Mouse (Mus musculus): Measurements from ENCODE around the gene Srrt. TPM values are rescaled to one million over a fixed set of nuclear protein-coding genes. Genes with fewer than 3 reads are reported as not detected.

Srrt gene
- total RNA-seq, 1 experiment: 350 TPM

DNA sequence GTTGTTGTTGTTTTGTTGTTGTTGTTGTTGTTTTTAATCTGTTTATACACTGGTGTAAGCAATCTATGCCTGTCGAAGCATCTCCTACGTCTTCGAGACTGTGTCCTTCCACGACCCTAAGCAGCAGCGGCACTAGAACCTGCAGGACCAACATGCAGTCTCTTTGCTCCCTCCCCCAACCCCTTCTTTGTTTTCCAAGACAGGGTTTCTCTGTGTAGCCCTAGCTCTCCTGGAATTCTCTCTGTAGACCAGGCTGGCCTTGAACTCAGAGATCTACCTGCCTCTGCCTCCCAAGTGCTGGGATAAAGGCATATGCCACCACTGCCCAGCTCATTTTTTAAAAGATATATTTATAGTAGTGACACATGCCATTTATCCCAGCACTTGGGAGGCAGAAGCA lies 35.9 kb upstream of the Srrt start:
- Histone ChIP-seq H3K36me3 (ENCODE audit: control insufficient read depth, insufficient read depth, low read length, poor library complexity, severe bottlenecking) (no peaks in the 10 kb centered on the region), H3K27ac (ENCODE audit: insufficient read depth, low read depth, low read length, poor library complexity, severe bottlenecking) (no peak overlapping the region), H3K4me3 (ENCODE audit: insufficient read depth in 1 of 2, low read depth in 1 of 2, low read length in 2 of 2, poor library complexity in 1 of 2, severe bottlenecking in 1 of 2) (no peak overlapping the region), H3K9ac (ENCODE audit: insufficient read depth, low read depth, low read length, poor library complexity, severe bottlenecking) (no peak overlapping the region), H3K4me1 (ENCODE audit: control insufficient read depth in 2 of 2, insufficient read depth in 2 of 2, low read length in 2 of 2, poor library complexity in 1 of 2) (peaks cover 3 to 17% of the 10 kb centered on the region in 2 experiments; a peak in 3 of 4 replicates), H3K9me3 (ENCODE audit: control insufficient read depth, insufficient read depth, low read depth, low read length) (no peaks in the 10 kb centered on the region)
- DNase-seq (ENCODE audit: low read depth, low spot score): no peak
- no peak for TF ChIP-seq HCFC1 (IDR thresholded peaks at IDR 0.05; ENCODE audit: borderline replicate concordance, insufficient read depth, low read length)
- TF ChIP-seq MAFK (IDR thresholded peaks at IDR 0.05; ENCODE audit: insufficient read depth, low read depth, low read length): no peak
- no peak for TF ChIP-seq ZNF384 (IDR thresholded peaks at IDR 0.05; ENCODE audit: low read depth, low read length)
- no peak for TF ChIP-seq CHD2 (IDR thresholded peaks at IDR 0.05; ENCODE audit: low read depth, low read length)
- no peak for TF ChIP-seq ZC3H11A (IDR thresholded peaks at IDR 0.05; ENCODE audit: borderline replicate concordance, low read depth, low read length)
- in situ Hi-C loops (cut with MboI; ENCODE audit: low sequenced_read_pairs in 2 of 2, unreplicated experiment in 2 of 2): no loop called here

DNA sequence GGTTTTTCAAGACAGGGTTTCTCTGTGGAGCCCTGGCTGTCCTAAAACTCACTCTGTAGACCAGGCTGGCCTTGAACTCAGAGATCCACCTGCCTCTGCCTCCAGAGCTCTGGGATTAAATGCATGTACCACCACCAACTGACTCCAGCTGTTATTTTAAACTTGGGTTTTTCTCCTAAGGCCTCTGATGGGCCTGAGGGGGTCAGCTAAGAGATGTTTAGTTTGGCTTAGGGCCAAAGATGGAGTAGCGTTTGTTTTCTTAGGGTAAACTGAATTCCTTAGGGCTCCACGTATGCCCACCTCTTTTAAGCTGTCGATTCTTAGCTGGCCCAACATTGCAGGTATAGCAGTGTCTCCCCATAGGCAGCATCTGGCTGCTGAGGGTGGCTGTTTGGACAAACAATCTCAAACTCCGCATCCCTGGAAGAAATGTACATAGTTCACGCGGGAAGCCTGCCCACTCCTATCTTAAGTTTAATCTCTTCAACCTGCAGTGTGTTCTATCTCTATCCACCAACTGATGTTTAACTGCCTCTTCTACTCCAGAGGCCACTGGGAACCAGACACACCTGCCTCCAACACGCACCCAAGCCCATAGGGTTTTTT lies 35.0 kb upstream of the Srrt start:
- no peak for TF ChIP-seq ZC3H11A (IDR thresholded peaks at IDR 0.05; ENCODE audit: borderline replicate concordance, low read depth, low read length)
- TF ChIP-seq CHD2 (IDR thresholded peaks at IDR 0.05; ENCODE audit: low read depth, low read length): no peak
- no peak for TF ChIP-seq ZNF384 (IDR thresholded peaks at IDR 0.05; ENCODE audit: low read depth, low read length)
- no peak for TF ChIP-seq MAFK (IDR thresholded peaks at IDR 0.05; ENCODE audit: insufficient read depth, low read depth, low read length)
- TF ChIP-seq HCFC1 (IDR thresholded peaks at IDR 0.05; ENCODE audit: borderline replicate concordance, insufficient read depth, low read length): no peak
- H3K4me3 ChIP-seq (ENCODE audit: insufficient read depth in 1 of 2, low read depth in 1 of 2, low read length in 2 of 2, poor library complexity in 1 of 2, severe bottlenecking in 1 of 2): no peak overlapping the region
- H3K9ac ChIP-seq (ENCODE audit: insufficient read depth, low read depth, low read length, poor library complexity, severe bottlenecking): no peak overlapping the region
- H3K27ac ChIP-seq (ENCODE audit: insufficient read depth, low read depth, low read length, poor library complexity, severe bottlenecking): no peak overlapping the region
- in situ Hi-C loops (cut with MboI; ENCODE audit: low sequenced_read_pairs in 2 of 2, unreplicated experiment in 2 of 2): no loop called here
- no peak for DNase-seq (ENCODE audit: low read depth, low spot score)
- no peaks in the 10 kb centered on the region for H3K9me3 ChIP-seq (ENCODE audit: control insufficient read depth, insufficient read depth, low read depth, low read length)
- peaks cover 2 to 19% of the 10 kb centered on the region in 2 experiments; a peak in 3 of 4 replicates for H3K4me1 ChIP-seq (ENCODE audit: control insufficient read depth in 2 of 2, insufficient read depth in 2 of 2, low read length in 2 of 2, poor library complexity in 1 of 2)
- no peaks in the 10 kb centered on the region for H3K36me3 ChIP-seq (ENCODE audit: control insufficient read depth, insufficient read depth, low read length, poor library complexity, severe bottlenecking)

- Histone ChIP-seq H3K9ac (ENCODE audit: insufficient read depth, low read depth, low read length, poor library complexity, severe bottlenecking) (no peak overlapping the region), H3K4me1 (ENCODE audit: control insufficient read depth in 2 of 2, insufficient read depth in 2 of 2, low read length in 2 of 2, poor library complexity in 1 of 2) (peaks cover 5 to 23% of the 10 kb centered on the region in 2 experiments; a peak in 3 of 4 replicates), H3K36me3 (ENCODE audit: control insufficient read depth, insufficient read depth, low read length, poor library complexity, severe bottlenecking) (no peaks in the 10 kb centered on the region), H3K9me3 (ENCODE audit: control insufficient read depth, insufficient read depth, low read depth, low read length) (no peaks in the 10 kb centered on the region), H3K27ac (ENCODE audit: insufficient read depth, low read depth, low read length, poor library complexity, severe bottlenecking) (no peak overlapping the region), H3K4me3 (ENCODE audit: insufficient read depth in 1 of 2, low read depth in 1 of 2, low read length in 2 of 2, poor library complexity in 1 of 2, severe bottlenecking in 1 of 2) (no peak overlapping the region)
- TF ChIP-seq ZC3H11A (IDR thresholded peaks at IDR 0.05; ENCODE audit: borderline replicate concordance, low read depth, low read length): no peak
- TF ChIP-seq HCFC1 (IDR thresholded peaks at IDR 0.05; ENCODE audit: borderline replicate concordance, insufficient read depth, low read length): no peak
- TF ChIP-seq ZNF384 (IDR thresholded peaks at IDR 0.05; ENCODE audit: low read depth, low read length): no peak
- no peak for TF ChIP-seq CHD2 (IDR thresholded peaks at IDR 0.05; ENCODE audit: low read depth, low read length)
- TF ChIP-seq MAFK (IDR thresholded peaks at IDR 0.05; ENCODE audit: insufficient read depth, low read depth, low read length): no peak
- in situ Hi-C loops (cut with MboI; ENCODE audit: low sequenced_read_pairs in 2 of 2, unreplicated experiment in 2 of 2): no loop called here
- no peak for DNase-seq (ENCODE audit: low read depth, low spot score)
Measured at GRCm38 (mm10) chr5:137340222-137340621, 32.7 kb upstream of the Srrt start.

GRCm38 (mm10) chr5:137339290-137339979 lies 32.0 kb upstream of the Srrt start:
- Histone ChIP-seq H3K4me1 (ENCODE audit: control insufficient read depth in 2 of 2, insufficient read depth in 2 of 2, low read length in 2 of 2, poor library complexity in 1 of 2) (peaks cover 12 to 28% of the 10 kb centered on the region in 2 experiments; a peak in 3 of 4 replicates), H3K4me3 (ENCODE audit: insufficient read depth in 1 of 2, low read depth in 1 of 2, low read length in 2 of 2, poor library complexity in 1 of 2, severe bottlenecking in 1 of 2) (peak overlapping the region; percentile 31 to 68), H3K36me3 (ENCODE audit: control insufficient read depth, insufficient read depth, low read length, poor library complexity, severe bottlenecking) (no peaks in the 10 kb centered on the region), H3K9me3 (ENCODE audit: control insufficient read depth, insufficient read depth, low read depth, low read length) (no peaks in the 10 kb centered on the region), H3K27ac (ENCODE audit: insufficient read depth, low read depth, low read length, poor library complexity, severe bottlenecking) (peak overlapping the region; percentile 55), H3K9ac (ENCODE audit: insufficient read depth, low read depth, low read length, poor library complexity, severe bottlenecking) (peak overlapping the region; percentile 44; the same call in 1 of the 2 replicates)
- DNase-seq (ENCODE audit: low read depth, low spot score): peak; percentile 51
- TF ChIP-seq CHD2 (IDR thresholded peaks at IDR 0.05; ENCODE audit: low read depth, low read length) (no peak), HCFC1 (IDR thresholded peaks at IDR 0.05; ENCODE audit: borderline replicate concordance, insufficient read depth, low read length) (no peak), MAFK (IDR thresholded peaks at IDR 0.05; ENCODE audit: insufficient read depth, low read depth, low read length) (no peak)
- in situ Hi-C loops (cut with MboI; ENCODE audit: low sequenced_read_pairs in 2 of 2, unreplicated experiment in 2 of 2): no loop called here

Data from ES-E14 (cell line).